Mouse (Mus musculus): ENCODE results near the gene Gpc2. TPM values are rescaled to one million over a fixed set of nuclear protein-coding genes. Genes with fewer than 3 reads are reported as not detected.

Gpc2 gene
- polyA plus RNA-seq, 1 experiment, result 41.6 TPM

DNA sequence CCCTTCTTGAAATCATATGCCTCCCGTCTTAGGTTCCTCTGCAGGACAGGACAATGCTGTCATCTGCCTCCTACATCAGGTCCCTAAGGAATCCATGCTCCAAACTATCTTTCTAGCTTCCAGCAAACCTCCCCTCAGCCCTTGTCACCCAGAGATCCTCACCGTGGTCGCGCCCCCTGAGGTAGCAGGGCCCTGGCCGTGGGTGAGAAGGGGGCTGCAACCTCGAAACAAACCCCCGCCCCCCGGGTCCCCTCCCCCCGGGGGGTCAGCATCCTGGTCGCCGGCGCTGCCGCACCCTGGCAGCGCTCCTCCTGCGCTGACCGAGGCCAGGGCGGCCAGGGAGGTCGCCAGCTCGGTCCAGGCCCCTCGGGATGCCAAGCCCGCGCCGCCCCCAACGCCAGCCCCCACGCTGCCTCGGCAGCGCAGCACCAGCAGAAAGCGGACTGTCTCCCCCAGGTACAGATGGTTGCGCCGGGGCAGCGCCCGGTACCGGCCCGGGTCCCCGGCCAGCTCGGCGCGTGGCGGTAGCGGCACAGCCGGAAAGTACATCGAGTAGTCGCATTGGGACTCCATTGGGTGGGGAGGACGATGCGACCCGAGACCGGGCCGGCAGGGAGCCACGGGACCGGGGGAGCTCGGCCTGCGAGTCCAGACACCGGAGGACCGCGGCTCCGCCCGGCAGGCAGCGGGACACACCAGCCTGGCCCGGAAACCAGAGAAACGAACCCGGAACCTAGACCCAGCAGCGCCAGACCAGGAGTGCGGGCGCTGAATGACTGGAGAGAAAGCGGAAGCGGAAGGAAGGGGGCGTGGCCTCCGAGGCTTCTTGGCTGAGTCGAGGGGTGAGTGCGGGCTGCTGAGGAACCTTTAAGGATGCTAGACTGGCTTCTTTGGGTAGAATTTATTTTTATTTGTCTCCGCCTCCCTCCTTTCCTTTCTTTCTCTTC lies 16.3 kb downstream of the Gpc2 start, which contains the start of gene BC037034:
TSS of gene BC037034 (minus strand) at position 774 of the 947 bp plus-strand sequence.
- H3K4me1 ChIP-seq (replicated peaks; ENCODE audit: control insufficient read depth, insufficient read depth, low read length), result peaks cover 17% of the 10 kb centered on the region
- H3K27ac ChIP-seq (ENCODE audit: control insufficient read depth, insufficient read depth, low read length), result 0 out of 2 replicates have a peak within 1 kb of the TSS, but pooled peaks have one; percentile 8
- peaks cover 8% of the 10 kb centered on the region; the same call in 1 of the 2 replicates for H3K36me3 ChIP-seq (ENCODE audit: control insufficient read depth, insufficient read depth, low read length)
- H3K4me3 ChIP-seq (ENCODE audit: control insufficient read depth, insufficient read depth, low read length), result peak within 1 kb of the TSS; percentile 92
- TF ChIP-seq POLR2A (IDR thresholded peaks at IDR 0.05; ENCODE audit: control insufficient read depth, extremely low read depth, insufficient read depth, low read length, poor library complexity) (peak; percentile 93), CTCF (IDR thresholded peaks at IDR 0.05; ENCODE audit: borderline replicate concordance, control insufficient read depth, extremely low read depth, insufficient read depth, low read length, poor library complexity) (peak; percentile 45; the same call in 1 of the 2 replicates)
- under 1% methylated on average over 70 of the region's 71 CpGs for WGBS
- DNase-seq, result peak; percentile 90
- no peaks in the 10 kb centered on the region for H3K27me3 ChIP-seq (ENCODE audit: control insufficient read depth, insufficient read depth, low read length)

GRCm38 (mm10) chr5:138262582-138263240 lies 17.1 kb downstream of the Gpc2 start:
- H3K4me1 ChIP-seq (replicated peaks; ENCODE audit: control insufficient read depth, insufficient read depth, low read length), result peaks cover 17% of the 10 kb centered on the region
- H3K27ac ChIP-seq (ENCODE audit: control insufficient read depth, insufficient read depth, low read length), result no peak overlapping the region
- H3K36me3 ChIP-seq (ENCODE audit: control insufficient read depth, insufficient read depth, low read length), result peaks cover 8% of the 10 kb centered on the region; the same call in 1 of the 2 replicates
- H3K27me3 ChIP-seq (ENCODE audit: control insufficient read depth, insufficient read depth, low read length), result no peaks in the 10 kb centered on the region
- H3K4me3 ChIP-seq (ENCODE audit: control insufficient read depth, insufficient read depth, low read length), result peak overlapping the region; percentile 92
- no peak for DNase-seq
- TF ChIP-seq POLR2A (IDR thresholded peaks at IDR 0.05; ENCODE audit: control insufficient read depth, extremely low read depth, insufficient read depth, low read length, poor library complexity), result no peak
- TF ChIP-seq CTCF (IDR thresholded peaks at IDR 0.05; ENCODE audit: borderline replicate concordance, control insufficient read depth, extremely low read depth, insufficient read depth, low read length, poor library complexity), result no peak
- 23% methylated on average over 18 of the region's 18 CpGs for WGBS

- no peak for DNase-seq
- WGBS, result 57% methylated on average over 4 of the region's 4 CpGs
- TF ChIP-seq CTCF (IDR thresholded peaks at IDR 0.05; ENCODE audit: borderline replicate concordance, control insufficient read depth, extremely low read depth, insufficient read depth, low read length, poor library complexity) (no peak), POLR2A (IDR thresholded peaks at IDR 0.05; ENCODE audit: control insufficient read depth, extremely low read depth, insufficient read depth, low read length, poor library complexity) (no peak)
- Histone ChIP-seq H3K27ac (ENCODE audit: control insufficient read depth, insufficient read depth, low read length) (no peak overlapping the region), H3K27me3 (ENCODE audit: control insufficient read depth, insufficient read depth, low read length) (no peaks in the 10 kb centered on the region), H3K4me1 (replicated peaks; ENCODE audit: control insufficient read depth, insufficient read depth, low read length) (peaks cover 22% of the 10 kb centered on the region), H3K36me3 (ENCODE audit: control insufficient read depth, insufficient read depth, low read length) (peaks cover 8% of the 10 kb centered on the region; the same call in 1 of the 2 replicates), H3K4me3 (ENCODE audit: control insufficient read depth, insufficient read depth, low read length) (no peak overlapping the region)
These were observed 17.8 kb downstream of the Gpc2 start for GRCm38 (mm10) chr5:138262001-138262400.

GRCm38 (mm10) chr5:138260834-138261233 lies 19.0 kb downstream of the Gpc2 start:
- no peak overlapping the region for H3K27ac ChIP-seq (ENCODE audit: control insufficient read depth, insufficient read depth, low read length)
- H3K36me3 ChIP-seq (ENCODE audit: control insufficient read depth, insufficient read depth, low read length), result peaks cover 8% of the 10 kb centered on the region; the same call in 1 of the 2 replicates
- WGBS, result 84% methylated on average over 11 of the region's 11 CpGs
- peaks cover 30% of the 10 kb centered on the region for H3K4me1 ChIP-seq (replicated peaks; ENCODE audit: control insufficient read depth, insufficient read depth, low read length)
- TF ChIP-seq CTCF (IDR thresholded peaks at IDR 0.05; ENCODE audit: borderline replicate concordance, control insufficient read depth, extremely low read depth, insufficient read depth, low read length, poor library complexity), result no peak
- TF ChIP-seq POLR2A (IDR thresholded peaks at IDR 0.05; ENCODE audit: control insufficient read depth, extremely low read depth, insufficient read depth, low read length, poor library complexity), result no peak
- H3K27me3 ChIP-seq (ENCODE audit: control insufficient read depth, insufficient read depth, low read length), result no peaks in the 10 kb centered on the region
- no peak overlapping the region for H3K4me3 ChIP-seq (ENCODE audit: control insufficient read depth, insufficient read depth, low read length)
- DNase-seq, result no peak

- Histone ChIP-seq H3K27me3 (ENCODE audit: control insufficient read depth, insufficient read depth, low read length) (no peaks in the 10 kb centered on the region), H3K27ac (ENCODE audit: control insufficient read depth, insufficient read depth, low read length) (no peak overlapping the region), H3K4me3 (ENCODE audit: control insufficient read depth, insufficient read depth, low read length) (no peak overlapping the region), H3K36me3 (ENCODE audit: control insufficient read depth, insufficient read depth, low read length) (peaks cover 8% of the 10 kb centered on the region; the same call in 1 of the 2 replicates), H3K4me1 (replicated peaks; ENCODE audit: control insufficient read depth, insufficient read depth, low read length) (peaks cover 30% of the 10 kb centered on the region)
- 94% methylated on average over 10 of the region's 10 CpGs for WGBS
- DNase-seq, result no peak
- TF ChIP-seq POLR2A (IDR thresholded peaks at IDR 0.05; ENCODE audit: control insufficient read depth, extremely low read depth, insufficient read depth, low read length, poor library complexity), result no peak
- TF ChIP-seq CTCF (IDR thresholded peaks at IDR 0.05; ENCODE audit: borderline replicate concordance, control insufficient read depth, extremely low read depth, insufficient read depth, low read length, poor library complexity), result no peak
These were observed 19.8 kb downstream of the Gpc2 start for GRCm38 (mm10) chr5:138260051-138260450.

DNA sequence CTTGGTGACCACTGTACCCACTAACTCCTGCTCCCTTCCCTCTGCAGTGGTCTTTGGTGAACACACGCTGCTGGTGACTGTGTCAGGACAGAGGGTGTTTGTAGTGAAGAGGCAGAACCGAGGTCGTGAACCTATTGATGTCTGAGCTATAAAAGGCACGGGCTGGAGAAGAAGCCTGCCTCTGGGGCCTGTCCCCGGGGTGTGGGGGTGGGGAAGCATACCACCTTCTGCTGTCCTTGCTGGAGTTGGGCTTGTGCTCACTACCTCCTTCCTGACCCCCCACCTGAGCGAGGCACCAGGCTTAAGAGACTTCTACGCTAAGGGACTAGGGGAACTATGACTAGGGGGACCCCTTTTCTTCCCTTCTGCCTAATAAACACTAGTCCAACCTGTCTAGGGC lies 20.8 kb downstream of the Gpc2 start:
- 85% methylated on average over 7 of the region's 7 CpGs for WGBS
- no peak for DNase-seq
- H3K36me3 ChIP-seq (ENCODE audit: control insufficient read depth, insufficient read depth, low read length), result peaks cover 8% of the 10 kb centered on the region; the same call in 1 of the 2 replicates
- no peak for TF ChIP-seq POLR2A (IDR thresholded peaks at IDR 0.05; ENCODE audit: control insufficient read depth, extremely low read depth, insufficient read depth, low read length, poor library complexity)
- TF ChIP-seq CTCF (IDR thresholded peaks at IDR 0.05; ENCODE audit: borderline replicate concordance, control insufficient read depth, extremely low read depth, insufficient read depth, low read length, poor library complexity), result no peak
- H3K4me1 ChIP-seq (replicated peaks; ENCODE audit: control insufficient read depth, insufficient read depth, low read length), result peaks cover 30% of the 10 kb centered on the region
- no peak overlapping the region for H3K4me3 ChIP-seq (ENCODE audit: control insufficient read depth, insufficient read depth, low read length)
- no peak overlapping the region for H3K27ac ChIP-seq (ENCODE audit: control insufficient read depth, insufficient read depth, low read length)
- no peaks in the 10 kb centered on the region for H3K27me3 ChIP-seq (ENCODE audit: control insufficient read depth, insufficient read depth, low read length)

Data from thymus, adult 2 months (tissue).